Mouse (Mus musculus) hindbrain, embryonic 13.5 days (tissue): ENCODE data around the gene Amotl1. TPM values are rescaled to one million over a fixed set of nuclear protein-coding genes. Genes with fewer than 3 reads are reported as not detected.
A peak's percentile ranks its signal among the peaks of the same experiment; 100 is the strongest.

Experiments
- ATAC-seq: fragments of 200-750 bp; cut with Nextera tagmentation; 2 replicates; pipeline ENCODE4 v1.8.0; 2017; ENCODE audit warnings: moderate TSS enrichment; ENCODE audit not compliant: low FRiP score
- H3K27ac ChIP-seq: fragments of 300-500 bp; sonication (generic); 2 replicates; pipeline ENCODE4 v1.5.1; 2015; ENCODE audit warnings: inconsistent platforms, mild to moderate bottlenecking, moderate library complexity
- H3K27me3 ChIP-seq: fragments of 300-500 bp; sonication (generic); 2 replicates; pipeline ENCODE4 v1.6.1; 2015; ENCODE audit warnings: mild to moderate bottlenecking, inconsistent platforms
- H3K36me3 ChIP-seq: fragments of 300-500 bp; sonication (generic); 2 replicates; pipeline ENCODE4 v1.6.1; 2015; ENCODE audit warnings: mild to moderate bottlenecking, inconsistent platforms
- H3K4me1 ChIP-seq: fragments of 300-500 bp; sonication (generic); replicated peaks from 2 replicates; pipeline ENCODE4 v1.6.1; 2015; ENCODE audit warnings: inconsistent platforms
- H3K4me2 ChIP-seq: fragments of 300-500 bp; sonication (generic); 2 replicates; pipeline ENCODE4 v1.6.1; 2015; ENCODE audit warnings: inconsistent platforms, mild to moderate bottlenecking, moderate library complexity
- H3K4me3 ChIP-seq: fragments of 300-500 bp; sonication (generic); 2 replicates; pipeline ENCODE4 v1.5.1; 2015; ENCODE audit warnings: mild to moderate bottlenecking, inconsistent platforms
- H3K9ac ChIP-seq: fragments of 300-500 bp; sonication (generic); 2 replicates; pipeline ENCODE4 v1.6.1; 2015; ENCODE audit warnings: mild to moderate bottlenecking, inconsistent platforms
- H3K9me3 ChIP-seq: fragments of 300-500 bp; sonication (generic); 2 replicates; pipeline ENCODE4 v1.6.1; 2016; ENCODE audit warnings: inconsistent platforms
- WGBS: fragments of 180-500 bp; shearing (Covaris S2); methylation state at CpG from one replicate; pipeline ENCODE4 v1.1.7; 2015; 5-methylcytosine and 5-hydroxymethylcytosine counted together
- polyA plus RNA-seq: library from polyadenylated mRNA; unstranded; fragments of >200 nt; fragmentation: Nextera tagmentation; extraction: Ambion mirVana; gene quantifications from 2 replicates; pipeline ENCODE4 v1.2.1, GENCODE M21; 2015

Amotl1 gene
- polyA plus RNA-seq, 1 experiment from 2014 or later = 8.8 TPM

GRCm38 (mm10) chr9:14662876-14663275, 18.0 kb upstream of the Amotl1 start:
- H3K36me3 ChIP-seq = no peaks in the 10 kb centered on the region
- H3K9ac ChIP-seq = no peak overlapping the region
- no peaks in the 10 kb centered on the region for H3K4me1 ChIP-seq
- no peaks in the 10 kb centered on the region for H3K27me3 ChIP-seq
- 76% methylated on average over 7 of the region's 7 CpGs for WGBS
- no peaks in the 10 kb centered on the region for H3K9me3 ChIP-seq
- no peak overlapping the region for H3K4me3 ChIP-seq
- no peak for ATAC-seq
- no peak overlapping the region for H3K27ac ChIP-seq
- H3K4me2 ChIP-seq = no peak overlapping the region

- Histone ChIP-seq H3K4me3 (no peak overlapping the region), H3K27me3 (no peaks in the 10 kb centered on the region), H3K36me3 (no peaks in the 10 kb centered on the region), H3K9me3 (no peaks in the 10 kb centered on the region), H3K4me2 (no peak overlapping the region), H3K27ac (no peak overlapping the region), H3K9ac (no peak overlapping the region), H3K4me1 (no peaks in the 10 kb centered on the region)
- no peak for ATAC-seq
- 87% methylated on average over 9 of the region's 9 CpGs for WGBS
These were observed 17.3 kb upstream of the Amotl1 start for GRCm38 (mm10) chr9:14662138-14662537.

GRCm38 (mm10) chr9:14657926-14658325, 13.1 kb upstream of the Amotl1 start:
- Histone ChIP-seq H3K27me3 (no peaks in the 10 kb centered on the region), H3K9me3 (no peaks in the 10 kb centered on the region), H3K9ac (no peak overlapping the region), H3K27ac (no peak overlapping the region), H3K4me1 (no peaks in the 10 kb centered on the region), H3K4me3 (no peak overlapping the region), H3K4me2 (no peak overlapping the region), H3K36me3 (no peaks in the 10 kb centered on the region)
- no peak for ATAC-seq
- 56% methylated on average over 2 of the region's 2 CpGs for WGBS

DNA sequence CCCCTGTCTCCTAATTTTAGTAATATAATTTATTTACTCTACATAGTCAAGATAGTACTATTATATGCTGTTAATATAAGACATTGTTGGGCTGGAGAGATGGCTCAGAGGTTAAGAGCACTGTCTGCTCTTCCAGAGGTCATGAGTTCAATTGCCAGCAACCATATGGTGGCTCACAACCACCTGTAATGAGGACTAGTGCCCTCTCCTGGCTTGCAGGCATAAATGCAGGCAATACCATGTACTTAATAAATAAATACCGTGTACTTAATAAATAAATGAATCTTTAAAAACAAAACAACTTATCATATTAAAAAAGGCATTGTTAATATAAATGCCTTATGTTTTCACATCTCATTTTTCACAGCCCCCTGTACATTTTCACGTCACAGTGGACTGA, 9.2 kb upstream of the Amotl1 start:
- no peaks in the 10 kb centered on the region for H3K4me1 ChIP-seq
- H3K36me3 ChIP-seq = no peaks in the 10 kb centered on the region
- no peaks in the 10 kb centered on the region for H3K9me3 ChIP-seq
- ATAC-seq = no peak
- no peak overlapping the region for H3K4me2 ChIP-seq
- H3K27ac ChIP-seq = no peak overlapping the region
- 79% methylated on average over 2 of the region's 2 CpGs for WGBS
- no peak overlapping the region for H3K9ac ChIP-seq
- H3K4me3 ChIP-seq = no peak overlapping the region
- no peaks in the 10 kb centered on the region for H3K27me3 ChIP-seq

DNA sequence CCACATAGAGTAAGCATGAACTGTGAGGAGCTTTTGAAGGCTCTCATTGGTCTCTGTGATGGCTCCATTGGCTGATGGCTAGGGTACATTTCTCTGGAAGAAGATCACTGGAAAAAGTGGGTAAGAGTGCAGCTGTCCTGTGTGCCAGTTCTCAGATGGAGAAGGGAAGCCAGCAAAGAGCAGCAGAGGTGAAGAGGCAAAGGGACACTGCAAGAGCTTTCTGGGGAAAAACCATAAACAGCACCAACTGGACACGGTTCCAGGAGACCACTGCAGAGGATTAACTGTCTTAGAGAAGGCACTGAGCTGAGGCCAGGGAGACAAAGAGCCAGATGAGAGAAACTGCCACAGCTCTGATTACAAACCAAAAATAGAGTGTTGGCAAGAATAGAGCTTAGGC, 7.9 kb upstream of the Amotl1 start:
- no peak overlapping the region for H3K27ac ChIP-seq
- H3K36me3 ChIP-seq = no peaks in the 10 kb centered on the region
- H3K4me1 ChIP-seq = no peaks in the 10 kb centered on the region
- H3K27me3 ChIP-seq = no peaks in the 10 kb centered on the region
- 93% methylated on average over 1 of the region's 1 CpGs for WGBS
- ATAC-seq = no peak
- H3K9ac ChIP-seq = no peak overlapping the region
- H3K9me3 ChIP-seq = no peaks in the 10 kb centered on the region
- no peak overlapping the region for H3K4me2 ChIP-seq
- no peak overlapping the region for H3K4me3 ChIP-seq

- H3K9me3 ChIP-seq = no peaks in the 10 kb centered on the region
- 85% methylated on average over 8 of the region's 8 CpGs for WGBS
- no peak overlapping the region for H3K27ac ChIP-seq
- ATAC-seq = no peak
- no peak overlapping the region for H3K4me2 ChIP-seq
- no peak overlapping the region for H3K4me3 ChIP-seq
- H3K36me3 ChIP-seq = no peaks in the 10 kb centered on the region
- H3K4me1 ChIP-seq = peaks cover 7% of the 10 kb centered on the region
- H3K9ac ChIP-seq = no peak overlapping the region
- no peaks in the 10 kb centered on the region for H3K27me3 ChIP-seq
These were observed 3.0 kb upstream of the Amotl1 start for GRCm38 (mm10) chr9:14647849-14648248.

- no peaks in the 10 kb centered on the region for H3K9me3 ChIP-seq
- H3K4me3 ChIP-seq = no peak overlapping the region
- ATAC-seq = no peak
- H3K27me3 ChIP-seq = no peaks in the 10 kb centered on the region
- H3K4me1 ChIP-seq = peaks cover 19% of the 10 kb centered on the region
- no peaks in the 10 kb centered on the region for H3K36me3 ChIP-seq
- WGBS = 98% methylated on average over 1 of the region's 1 CpGs
- no peak overlapping the region for H3K9ac ChIP-seq
- H3K4me2 ChIP-seq = no peak overlapping the region
- no peak overlapping the region for H3K27ac ChIP-seq
These were observed 1.8 kb upstream of the Amotl1 start for GRCm38 (mm10) chr9:14646641-14647040.

DNA sequence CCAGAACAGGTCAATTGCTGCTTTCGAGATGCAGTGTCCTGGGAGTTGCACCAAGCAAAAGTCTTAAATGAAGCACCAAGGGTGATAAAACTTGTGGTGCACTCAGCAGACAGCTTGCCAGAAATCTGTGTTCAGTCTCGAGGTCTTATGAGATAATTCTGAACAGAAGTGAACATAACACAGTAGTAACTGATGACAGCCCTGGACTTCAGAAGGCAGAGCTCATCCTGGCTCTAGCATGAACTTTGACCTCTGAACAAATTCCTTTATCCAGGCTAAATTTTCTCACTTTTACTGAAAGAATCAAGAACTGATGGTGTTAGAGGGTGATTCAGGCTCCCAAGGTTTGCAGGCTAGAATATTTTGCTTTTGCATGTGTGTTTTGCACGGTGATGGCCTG, 1.2 kb upstream of the Amotl1 start:
- H3K27me3 ChIP-seq = no peaks in the 10 kb centered on the region
- H3K27ac ChIP-seq = no peak overlapping the region
- H3K9ac ChIP-seq = no peak overlapping the region
- WGBS = 88% methylated on average over 3 of the region's 3 CpGs
- no peak overlapping the region for H3K4me3 ChIP-seq
- no peaks in the 10 kb centered on the region for H3K36me3 ChIP-seq
- H3K4me1 ChIP-seq = peaks cover 24% of the 10 kb centered on the region
- H3K4me2 ChIP-seq = no peak overlapping the region
- no peaks in the 10 kb centered on the region for H3K9me3 ChIP-seq
- ATAC-seq = no peak

DNA sequence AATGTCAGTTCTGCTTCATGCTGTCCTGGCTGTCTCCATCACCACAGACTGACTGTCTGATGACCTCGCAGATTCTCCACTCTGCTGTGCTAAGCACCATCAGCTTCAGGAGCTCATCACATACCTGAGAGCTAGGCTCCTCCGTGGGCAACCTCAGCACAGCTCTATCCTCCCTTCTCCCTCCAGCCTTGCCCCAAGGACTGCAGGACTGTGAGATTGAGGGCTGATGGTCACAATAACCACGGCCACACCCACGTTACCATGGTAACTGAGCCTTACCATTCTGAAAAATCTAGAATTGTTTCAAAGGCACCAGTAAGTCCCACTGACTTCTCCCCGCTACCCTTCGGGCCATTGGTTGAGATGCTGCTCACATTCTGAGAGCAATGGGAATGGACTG, 1.5 kb downstream of the Amotl1 start:
- Histone ChIP-seq H3K27ac (no peak overlapping the region), H3K4me3 (no peak overlapping the region), H3K4me1 (peaks cover 33% of the 10 kb centered on the region), H3K9ac (no peak overlapping the region), H3K9me3 (no peaks in the 10 kb centered on the region), H3K27me3 (no peaks in the 10 kb centered on the region), H3K4me2 (no peak overlapping the region), H3K36me3 (no peaks in the 10 kb centered on the region)
- 50% methylated on average over 6 of the region's 6 CpGs for WGBS
- ATAC-seq = peak; percentile 55; the same call in 1 of the 2 replicates

GRCm38 (mm10) chr9:14642251-14643021, 2.4 kb downstream of the Amotl1 start:
- no peak for ATAC-seq
- no peaks in the 10 kb centered on the region for H3K36me3 ChIP-seq
- WGBS = 24% methylated on average over 5 of the region's 5 CpGs
- no peak overlapping the region for H3K4me2 ChIP-seq
- no peaks in the 10 kb centered on the region for H3K27me3 ChIP-seq
- H3K27ac ChIP-seq = 0 out of 2 replicates have a peak overlapping the region, but pooled peaks have one; percentile 26
- H3K4me3 ChIP-seq = no peak overlapping the region
- no peak overlapping the region for H3K9ac ChIP-seq
- no peaks in the 10 kb centered on the region for H3K9me3 ChIP-seq
- peaks cover 33% of the 10 kb centered on the region for H3K4me1 ChIP-seq

GRCm38 (mm10) chr9:14641310-14642067, 3.4 kb downstream of the Amotl1 start:
- peak; percentile 19; the same call in 1 of the 2 replicates for ATAC-seq
- H3K4me2 ChIP-seq = no peak overlapping the region

GRCm38 (mm10) chr9:14636244-14636643, 8.6 kb downstream of the Amotl1 start:
- Histone ChIP-seq H3K27ac (no peak overlapping the region), H3K36me3 (no peaks in the 10 kb centered on the region), H3K9ac (no peak overlapping the region), H3K4me2 (no peak overlapping the region), H3K9me3 (no peaks in the 10 kb centered on the region), H3K27me3 (peaks cover 20% of the 10 kb centered on the region), H3K4me1 (peaks cover 45% of the 10 kb centered on the region), H3K4me3 (no peak overlapping the region)
- no peak for ATAC-seq
- WGBS = 69% methylated on average over 3 of the region's 3 CpGs

More at GRCm38 (mm10) chr9:14641310-14642067, 3.4 kb downstream of the Amotl1 start:
- Histone ChIP-seq H3K9me3 (no peaks in the 10 kb centered on the region), H3K4me1 (peaks cover 33% of the 10 kb centered on the region), H3K4me3 (no peak overlapping the region), H3K9ac (no peak overlapping the region), H3K27ac (peak overlapping the region; percentile 9; the same call in 1 of the 2 replicates), H3K36me3 (no peaks in the 10 kb centered on the region), H3K27me3 (no peaks in the 10 kb centered on the region)
- 40% methylated on average over 7 of the region's 7 CpGs for WGBS
